Mouse (Mus musculus) ES-Bruce4 (cell line): Measurements from ENCODE around the gene Atf1. TPM values are rescaled to one million over a fixed set of nuclear protein-coding genes. Genes with fewer than 3 reads are reported as not detected.
A peak's percentile ranks its signal among the peaks of the same experiment; 100 is the strongest.

ENCODE experiments used
- H3K27ac ChIP-seq: 2 replicates; pipeline ENCODE4 v1.5.1; 2012; ENCODE audit warnings: low read length, inconsistent platforms; ENCODE audit not compliant: insufficient read depth
- H3K27me3 ChIP-seq: 2 replicates; pipeline ENCODE4 v1.6.1; 2012; ENCODE audit warnings: mild to moderate bottlenecking, low read length, inconsistent platforms; ENCODE audit not compliant: control insufficient read depth, poor library complexity, insufficient read depth, severe bottlenecking
- H3K36me3 ChIP-seq: 2 replicates; pipeline ENCODE4 v1.6.1; 2012; ENCODE audit warnings: inconsistent platforms, mild to moderate bottlenecking, low read length, moderate library complexity; ENCODE audit not compliant: control insufficient read depth, poor library complexity, insufficient read depth, severe bottlenecking
- H3K4me1 ChIP-seq: one replicate; pipeline ENCODE4 v1.8.1; 2011; ENCODE audit warnings: low read length; ENCODE audit not compliant: control insufficient read depth, insufficient read depth
- H3K4me3 ChIP-seq: 2 replicates; pipeline ENCODE4 v1.5.1; 2011; ENCODE audit warnings: low read depth, mild to moderate bottlenecking, low read length
- H3K9ac ChIP-seq: 2 replicates; pipeline ENCODE4 v1.6.1; 2012; ENCODE audit warnings: low read depth, mild to moderate bottlenecking, inconsistent platforms; ENCODE audit not compliant: poor library complexity, severe bottlenecking
- H3K9me3 ChIP-seq: replicated peaks from 2 replicates; pipeline ENCODE4 v1.6.1; 2012; ENCODE audit warnings: mild to moderate bottlenecking, low read length, inconsistent platforms; ENCODE audit not compliant: control insufficient read depth, poor library complexity, insufficient read depth, severe bottlenecking
- CTCF ChIP-seq: IDR thresholded peaks from one replicate; pipeline ENCODE4 v1.8.1; 2011; ENCODE audit warnings: low read depth, low read length
- EP300 ChIP-seq: IDR thresholded peaks from 2 replicates; pipeline ENCODE4 v1.6.1; 2011; ENCODE audit warnings: low read depth, low read length; ENCODE audit not compliant: insufficient read depth
- POLR2A ChIP-seq: IDR thresholded peaks from one replicate; pipeline ENCODE4 v1.8.1; 2011; ENCODE audit warnings: low read length; ENCODE audit not compliant: insufficient read depth
- polyA plus RNA-seq: library from polyadenylated mRNA; stranded (reverse); fragments of >200 nt; gene quantifications from 2 replicates; pipeline ENCODE4 v1.2.4, GENCODE M21; 2011; ENCODE audit warnings: low read depth; ENCODE audit not compliant: missing spikeins, insufficient read depth, insufficient read length

The Atf1 gene
- polyA plus RNA-seq, result 55.8 and 60.3 TPM in 2 replicates

- Histone ChIP-seq H3K4me1 (peaks cover 2% of the 10 kb centered on the region), H3K36me3 (0 out of 2 replicates have a peak, but pooled peaks cover 2% of the 10 kb centered on the region), H3K27me3 (no peaks in the 10 kb centered on the region), H3K9me3 (peaks cover 12% of the 10 kb centered on the region), H3K9ac (peak within 1 kb of the TSS; percentile 92), H3K27ac (peak within 1 kb of the TSS; percentile 90), H3K4me3 (peak within 1 kb of the TSS; percentile 99)
- TF ChIP-seq EP300, result no peak
- no peak for TF ChIP-seq CTCF
- TF ChIP-seq POLR2A, result no peak
These were observed at the start of gene Atf1 for GRCm38 (mm10) chr15:100227663-100228534. Gene Atf1 (plus strand): TSS chr15:100227819.

DNA sequence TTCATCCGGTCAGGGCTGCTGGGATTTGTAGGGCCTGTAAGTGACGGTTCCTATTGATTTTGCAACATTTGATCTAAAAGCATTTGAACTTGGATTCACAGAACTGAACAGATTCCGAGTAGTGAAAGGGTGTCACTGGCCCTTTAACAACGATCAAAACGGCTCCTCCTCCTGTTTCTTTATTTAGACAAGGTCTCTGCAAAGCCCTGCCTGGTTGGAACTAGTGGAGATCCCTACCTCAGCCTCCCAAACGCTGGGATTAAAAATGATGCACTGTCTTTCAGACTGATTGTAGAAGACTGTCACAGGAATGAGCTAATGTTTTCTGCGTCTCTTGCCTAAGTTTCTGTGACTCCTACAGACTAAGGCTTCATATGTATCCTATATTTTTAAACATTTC lies 49.1 kb upstream of the Atf1 start:
- no peak overlapping the region for H3K9ac ChIP-seq
- H3K36me3 ChIP-seq, result no peaks in the 10 kb centered on the region
- H3K27ac ChIP-seq, result no peak overlapping the region
- TF ChIP-seq CTCF, result no peak
- TF ChIP-seq POLR2A, result no peak
- no peak for TF ChIP-seq EP300
- H3K4me1 ChIP-seq, result no peaks in the 10 kb centered on the region
- no peaks in the 10 kb centered on the region for H3K9me3 ChIP-seq
- no peaks in the 10 kb centered on the region for H3K27me3 ChIP-seq
- H3K4me3 ChIP-seq, result no peak overlapping the region

- Histone ChIP-seq H3K36me3 (no peaks in the 10 kb centered on the region), H3K4me3 (no peak overlapping the region), H3K9ac (no peak overlapping the region), H3K27ac (no peak overlapping the region), H3K4me1 (no peaks in the 10 kb centered on the region), H3K27me3 (no peaks in the 10 kb centered on the region), H3K9me3 (no peaks in the 10 kb centered on the region)
- no peak for TF ChIP-seq CTCF
- no peak for TF ChIP-seq EP300
- TF ChIP-seq POLR2A, result no peak
These were observed 47.9 kb upstream of the Atf1 start for GRCm38 (mm10) chr15:100179685-100180084.

- Histone ChIP-seq H3K9ac (no peak overlapping the region), H3K4me1 (no peaks in the 10 kb centered on the region), H3K36me3 (no peaks in the 10 kb centered on the region), H3K27ac (no peak overlapping the region), H3K4me3 (no peak overlapping the region), H3K27me3 (no peaks in the 10 kb centered on the region), H3K9me3 (no peaks in the 10 kb centered on the region)
- TF ChIP-seq POLR2A (no peak), CTCF (no peak), EP300 (no peak)
These were observed 47.4 kb upstream of the Atf1 start for GRCm38 (mm10) chr15:100180221-100180620.

- H3K27ac ChIP-seq, result no peak overlapping the region
- H3K27me3 ChIP-seq, result no peaks in the 10 kb centered on the region
- H3K4me3 ChIP-seq, result no peak overlapping the region
- TF ChIP-seq EP300, result no peak
- TF ChIP-seq CTCF, result no peak
- TF ChIP-seq POLR2A, result no peak
- H3K9ac ChIP-seq, result no peak overlapping the region
- H3K9me3 ChIP-seq, result no peaks in the 10 kb centered on the region
- no peaks in the 10 kb centered on the region for H3K4me1 ChIP-seq
- H3K36me3 ChIP-seq, result no peaks in the 10 kb centered on the region
These were observed 45.8 kb upstream of the Atf1 start for GRCm38 (mm10) chr15:100181841-100182240.

DNA sequence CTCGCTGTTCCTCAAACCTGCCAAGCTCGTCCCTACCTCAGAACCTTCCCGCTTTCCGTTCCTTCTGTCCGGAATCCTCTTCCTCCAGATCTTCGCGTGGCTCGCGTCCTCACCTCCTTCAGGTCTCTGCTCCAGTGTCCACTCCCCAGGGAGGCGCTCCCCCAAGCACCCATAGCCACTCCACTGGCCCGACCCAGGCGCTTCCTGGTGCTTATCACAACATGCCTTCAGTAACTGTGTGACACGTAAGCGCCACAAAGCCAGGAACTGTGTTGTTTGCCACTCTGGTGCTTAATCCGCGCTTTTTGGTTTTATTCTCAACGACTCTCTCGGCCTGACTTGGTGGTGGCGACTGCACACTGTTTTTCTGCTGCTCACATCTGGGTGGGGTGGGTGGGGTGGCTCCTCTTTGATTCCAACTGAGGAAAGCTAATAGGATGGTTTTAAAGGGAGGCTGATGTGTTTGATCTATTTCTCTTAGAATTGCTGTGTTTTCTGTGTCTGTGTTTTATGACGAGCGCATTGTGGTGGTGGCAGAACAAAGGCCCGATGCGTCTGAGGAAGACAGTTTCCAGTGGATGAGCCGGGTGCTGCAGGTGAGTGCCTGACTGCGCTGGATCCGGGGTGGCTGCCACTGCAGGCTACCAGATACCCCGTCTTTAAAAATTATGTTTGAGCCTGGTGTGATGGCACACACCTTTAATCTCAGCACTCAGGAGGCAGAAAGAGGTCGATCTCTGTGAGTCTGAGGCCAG lies 44.9 kb upstream of the Atf1 start:
- TF ChIP-seq CTCF (no peak), POLR2A (no peak), EP300 (no peak)
- no peaks in the 10 kb centered on the region for H3K9me3 ChIP-seq
- H3K27me3 ChIP-seq, result no peaks in the 10 kb centered on the region
- no peaks in the 10 kb centered on the region for H3K36me3 ChIP-seq
- H3K4me3 ChIP-seq, result no peak overlapping the region
- H3K4me1 ChIP-seq, result no peaks in the 10 kb centered on the region
- no peak overlapping the region for H3K9ac ChIP-seq
- H3K27ac ChIP-seq, result no peak overlapping the region
